Mouse (Mus musculus) thymus, postnatal 25 days (tissue): ENCODE results near the gene Ubac1.

ENCODE experiments used
- DNase-seq: peaks from one replicate; pipeline ENCODE4 v3.0.0; 2022

Gene Ubac1

DNA sequence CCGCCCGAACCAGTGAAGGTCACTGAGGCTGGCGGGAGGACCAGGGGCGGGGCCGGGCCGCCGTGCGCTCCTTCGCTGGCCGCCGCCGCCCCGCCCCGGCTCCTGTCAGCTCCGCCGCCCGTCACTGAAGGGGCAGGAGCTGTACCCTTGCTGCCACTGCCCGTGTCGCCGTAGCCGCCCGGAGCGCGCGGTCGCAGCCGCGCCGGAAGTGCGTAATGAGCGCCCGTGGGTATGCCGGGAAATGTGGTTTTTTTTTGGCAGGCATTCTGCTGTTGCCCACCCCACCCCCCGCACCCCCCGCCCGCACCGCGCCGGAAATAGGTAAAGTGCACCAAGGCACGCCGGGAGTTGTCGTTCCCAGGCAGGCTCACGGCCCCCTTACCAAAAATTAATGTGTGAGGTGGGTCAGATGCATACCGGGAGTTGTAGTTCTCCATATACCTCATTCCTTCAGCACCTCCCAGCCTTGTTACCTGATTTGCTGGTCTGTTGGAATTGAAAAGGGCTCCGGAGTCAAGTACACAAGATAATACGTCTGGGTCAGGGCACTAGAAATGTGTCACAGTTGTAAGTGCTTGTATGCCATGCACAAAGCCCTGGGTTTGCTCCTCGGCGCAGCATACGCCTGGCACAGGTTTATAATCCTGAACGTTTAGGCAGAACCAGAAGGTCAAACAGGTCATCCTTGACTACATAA is at the start of gene Ubac1:
Gene Ubac1 (minus strand): TSS at position 187 of the 697 bp plus-strand sequence.
- DNase-seq: peak; percentile 89

DNA sequence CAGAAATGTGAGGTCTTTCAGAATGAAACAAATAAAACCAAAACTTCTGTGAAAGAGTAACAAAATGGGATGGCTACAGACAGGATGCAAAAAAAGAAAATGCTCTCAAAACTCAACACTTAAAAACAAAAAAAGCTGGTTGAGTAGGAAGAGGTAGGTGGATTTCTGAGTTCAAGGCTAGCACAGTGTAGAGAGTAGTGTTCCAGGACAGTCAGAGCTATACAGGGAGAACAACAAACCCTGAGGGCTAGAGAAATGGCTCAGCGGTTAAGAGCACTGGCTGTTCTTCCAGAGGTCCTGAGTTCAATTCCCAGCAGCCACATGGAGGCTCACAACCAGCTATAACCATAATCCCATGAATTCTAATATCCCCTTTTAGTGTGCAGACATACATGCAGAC is 47.0 kb upstream of the Ubac1 start:
- DNase-seq: no peak

DNA sequence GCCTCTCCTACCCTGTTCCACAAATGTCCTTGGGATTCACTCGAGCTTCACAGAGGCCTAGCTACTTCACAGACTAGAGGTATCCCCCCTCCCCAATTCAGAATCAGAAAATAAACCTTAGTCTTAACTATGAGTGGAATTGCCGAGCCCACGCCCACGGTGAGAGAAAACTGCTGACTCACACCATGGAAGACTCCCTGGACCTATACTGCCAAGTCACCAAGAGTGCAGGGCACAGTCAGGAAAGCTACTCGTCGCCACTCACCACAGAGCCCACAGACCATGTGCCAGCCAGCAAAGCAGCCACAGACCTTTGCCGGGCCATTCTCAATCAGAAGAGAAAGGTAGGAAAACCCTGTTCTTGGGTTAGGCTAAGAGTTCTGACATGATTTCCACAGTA is 46.6 kb upstream of the Ubac1 start:
- DNase-seq: no peak

DNA sequence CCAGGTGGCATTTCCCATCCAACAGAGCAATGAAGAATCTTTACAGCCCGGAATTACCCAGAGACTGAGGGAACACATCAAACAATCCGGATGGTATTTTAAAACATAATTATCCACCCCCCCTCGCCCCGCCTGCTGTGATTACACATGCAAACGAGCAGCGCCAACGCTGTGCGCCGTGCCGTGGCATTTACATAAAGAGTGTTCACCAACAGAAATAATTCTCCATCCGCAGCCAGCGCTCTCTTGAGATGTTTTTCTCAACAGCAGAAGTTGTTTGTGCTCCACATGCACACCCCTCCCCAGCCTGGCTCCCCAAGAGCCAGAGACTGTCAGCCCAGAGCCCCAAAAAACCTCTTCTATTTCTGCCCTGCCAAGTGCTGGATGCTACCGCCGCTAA is 45.0 kb upstream of the Ubac1 start:
- DNase-seq: no peak

DNA sequence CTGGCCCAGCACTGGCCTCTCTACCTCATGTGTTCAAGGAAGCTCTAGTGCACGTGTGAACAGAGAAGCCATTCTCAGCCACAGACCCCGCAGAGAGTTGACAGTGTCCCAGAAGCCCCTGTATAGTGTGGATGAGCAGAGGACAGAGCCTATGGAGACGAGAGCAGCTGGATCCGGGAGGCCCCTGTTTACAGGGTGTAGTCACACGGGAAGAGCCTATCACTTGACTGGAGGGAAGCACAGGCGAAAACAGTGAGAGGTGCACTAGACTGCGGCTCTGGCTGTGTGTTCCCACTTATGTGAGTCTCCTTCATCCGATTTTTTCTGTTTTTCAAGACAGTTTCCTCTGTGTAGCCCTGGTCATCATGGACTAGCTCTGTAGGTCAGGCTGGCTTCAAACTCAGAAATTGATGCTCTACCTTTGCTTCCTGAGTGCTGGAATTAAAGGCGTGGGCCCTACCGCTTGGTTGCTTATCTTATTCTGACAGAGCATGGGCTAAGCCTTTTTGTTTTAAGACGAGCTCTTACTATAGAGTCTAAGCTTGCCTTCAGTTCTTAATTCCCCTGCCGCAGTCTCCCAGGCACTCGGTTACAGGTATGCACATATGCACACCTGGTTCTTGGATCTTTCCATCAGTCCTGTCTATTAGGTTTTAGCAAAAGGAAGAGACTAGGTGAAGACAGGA is 41.3 kb upstream of the Ubac1 start:
- no peak for DNase-seq

DNA sequence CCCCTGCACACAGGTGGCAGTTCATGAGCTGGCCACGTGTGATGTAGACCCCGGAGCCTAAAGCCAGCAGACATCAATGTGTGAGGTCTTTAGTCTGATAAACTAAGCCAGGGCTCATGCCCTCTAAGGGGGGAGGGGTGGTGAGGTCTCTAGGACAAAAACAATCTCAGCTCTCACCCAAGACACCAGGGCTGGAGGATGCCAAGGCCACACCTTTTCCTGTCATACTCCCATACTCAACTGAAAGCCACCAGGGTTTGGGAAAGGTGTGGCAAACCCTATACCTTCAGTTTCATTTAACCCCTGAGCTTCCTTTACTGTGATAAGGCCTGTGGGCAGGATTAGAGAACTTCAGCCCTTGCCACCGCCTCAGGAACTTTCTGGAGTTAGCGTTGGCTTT is 40.7 kb upstream of the Ubac1 start:
- no peak for DNase-seq

DNA sequence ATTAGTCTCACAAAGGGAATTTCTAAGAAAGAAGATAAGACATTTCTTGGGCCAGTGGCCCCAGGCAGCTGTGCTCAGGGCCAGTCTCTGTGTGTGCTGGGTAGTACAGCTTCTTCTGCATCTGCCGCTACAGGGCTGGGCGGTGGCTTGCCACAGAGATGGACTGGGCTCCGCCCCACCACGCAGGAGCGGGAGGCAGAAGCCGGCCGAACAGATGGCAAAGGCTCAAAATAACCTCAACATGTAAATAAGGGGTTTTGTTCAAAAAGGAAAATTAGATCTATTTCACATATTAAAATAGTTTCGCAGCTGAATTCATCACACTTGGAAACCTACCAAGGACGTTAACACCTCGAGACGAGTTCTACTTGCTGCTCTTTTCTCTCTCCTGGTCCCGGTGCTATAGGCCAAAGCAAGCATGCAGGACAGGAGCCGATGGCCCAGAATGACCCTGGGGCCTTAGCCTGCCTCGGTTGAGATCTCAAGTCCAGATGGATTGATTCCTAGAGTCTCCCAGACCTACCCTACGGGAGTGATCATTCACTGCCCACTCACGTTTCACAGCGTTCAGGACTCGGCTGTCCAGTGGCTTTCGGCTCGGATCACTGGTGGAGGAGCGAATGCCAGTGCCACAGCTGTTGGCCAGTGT is 39.6 kb upstream of the Ubac1 start:
- DNase-seq: no peak

DNA sequence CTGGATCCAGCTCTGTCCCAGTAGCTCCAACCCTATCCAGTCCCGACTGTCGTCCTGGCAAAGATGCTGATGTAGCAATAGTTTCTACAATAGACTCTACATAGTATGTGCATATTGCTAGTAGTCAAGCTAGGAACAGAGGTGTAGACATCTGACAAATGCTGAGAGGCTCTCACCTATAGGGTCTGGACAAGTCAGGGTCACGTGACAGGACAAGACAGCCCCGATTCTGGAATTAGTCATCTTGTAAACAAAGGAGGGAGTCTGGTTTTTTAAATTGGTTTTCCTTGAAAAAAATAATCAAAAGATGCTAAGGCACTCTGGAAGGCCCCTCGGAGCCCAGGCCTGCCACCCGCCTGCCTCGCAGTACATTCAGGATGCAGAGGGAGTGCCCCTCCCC is 35.5 kb upstream of the Ubac1 start:
- no peak for DNase-seq

DNA sequence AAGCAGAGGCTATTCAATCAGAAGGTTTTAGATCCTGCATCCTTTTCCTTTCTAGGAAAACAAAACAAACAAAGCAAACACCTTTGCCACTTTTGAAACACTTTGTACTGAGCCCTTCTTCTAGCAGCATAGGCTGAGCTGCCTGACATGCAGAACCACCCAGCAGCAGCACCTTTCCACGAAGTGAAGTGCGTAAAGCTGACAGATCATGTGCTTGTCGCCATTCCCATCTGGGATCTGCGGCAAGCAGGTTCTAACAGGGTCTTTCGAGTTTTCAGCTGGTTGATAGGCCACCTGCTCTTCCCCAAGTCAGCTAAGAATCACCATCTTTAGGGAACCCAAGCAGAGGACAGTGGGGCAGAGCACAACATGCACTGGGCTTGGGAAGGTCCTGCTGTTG is 34.7 kb upstream of the Ubac1 start:
- no peak for DNase-seq

DNA sequence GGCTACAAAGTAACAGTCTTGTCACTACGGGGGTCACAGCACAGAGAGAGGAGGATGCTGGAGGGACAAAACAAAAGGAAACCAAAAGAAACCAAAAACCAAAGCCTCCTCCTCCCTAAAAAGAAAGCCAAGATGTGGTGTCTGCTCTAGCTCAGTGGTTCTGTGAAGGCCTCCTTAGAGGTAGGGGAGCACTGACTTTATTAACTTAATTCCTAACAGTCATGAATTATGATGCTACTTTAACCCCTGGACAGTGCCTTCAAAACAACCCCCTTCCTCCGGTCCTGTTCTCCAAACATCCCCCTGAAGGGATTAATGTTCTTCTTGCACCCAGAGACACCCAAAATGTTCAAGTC is 34.2 kb upstream of the Ubac1 start:
- DNase-seq: no peak

DNA sequence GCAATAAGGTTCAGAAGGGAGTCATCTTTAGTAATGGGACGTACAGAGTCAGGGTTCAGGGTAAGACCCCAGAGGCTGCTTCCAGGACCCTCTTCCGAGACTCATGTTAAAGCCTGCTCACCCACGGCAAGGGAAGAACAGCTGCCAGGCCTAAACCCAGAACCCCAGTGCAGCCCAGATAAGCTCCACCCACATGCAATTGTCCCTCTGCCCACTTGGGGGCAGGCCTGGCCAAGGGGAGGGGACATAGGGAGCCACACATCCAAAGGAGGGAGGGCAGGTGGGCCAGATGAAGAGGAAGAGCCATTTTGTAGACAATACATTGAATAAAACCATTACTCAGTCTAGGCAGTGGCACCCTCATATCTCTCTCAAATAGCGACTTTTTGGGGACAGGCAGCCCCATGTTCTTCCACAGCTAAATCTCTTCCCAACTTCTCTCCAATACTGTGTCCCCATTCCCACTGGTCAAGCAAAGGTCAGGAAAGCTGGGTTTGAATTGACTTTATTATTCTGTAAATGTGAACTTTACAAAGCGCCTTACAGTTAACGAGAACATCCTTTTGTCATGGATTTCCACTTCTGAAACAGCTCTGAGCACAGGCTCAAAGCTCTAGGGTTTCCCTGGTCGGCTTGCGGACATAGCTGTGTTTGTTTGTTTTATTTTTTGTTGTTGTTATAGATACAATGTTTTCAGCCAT is 33.6 kb upstream of the Ubac1 start:
- peak; percentile 45 for DNase-seq

DNA sequence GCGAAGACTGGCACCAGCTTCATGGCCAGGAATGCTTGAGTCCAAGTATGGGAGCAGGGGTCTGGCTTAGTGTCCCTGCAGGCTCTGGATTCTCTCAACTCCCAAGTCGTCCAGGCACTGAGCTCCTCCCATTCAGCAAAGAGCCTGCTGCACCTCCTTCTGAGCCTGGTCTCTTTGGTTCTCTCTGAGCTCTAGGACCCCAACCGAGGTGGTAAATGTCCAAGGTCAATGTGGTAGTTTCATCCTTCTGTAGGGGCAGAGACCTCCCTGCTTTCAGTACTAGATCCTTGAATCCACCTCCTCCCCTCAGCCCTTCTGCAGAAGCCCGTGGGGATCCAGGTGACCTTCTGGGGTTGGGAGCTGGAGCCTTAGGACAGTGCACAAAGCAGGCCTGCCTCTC is 31.3 kb upstream of the Ubac1 start:
- DNase-seq: no peak

DNA sequence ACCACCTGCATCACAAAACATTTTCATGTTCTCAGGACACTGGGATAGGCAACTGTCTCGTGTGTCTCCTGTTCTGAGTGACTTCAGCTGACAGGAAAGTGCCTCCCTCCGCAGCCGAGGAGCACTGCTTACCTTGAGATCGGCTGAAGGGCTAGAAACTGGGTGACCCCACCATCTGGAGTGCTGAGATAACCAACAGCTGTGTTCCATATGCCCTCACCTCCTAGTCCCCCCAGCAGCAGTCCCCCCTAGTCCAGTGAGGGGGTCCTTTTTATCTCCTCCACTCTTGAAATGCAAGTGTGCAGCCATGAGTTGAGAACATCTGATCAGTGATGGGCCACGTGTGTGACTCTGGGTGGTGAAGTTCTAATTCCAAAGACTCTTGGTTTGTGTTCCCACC is 27.3 kb upstream of the Ubac1 start:
- no peak for DNase-seq

DNA sequence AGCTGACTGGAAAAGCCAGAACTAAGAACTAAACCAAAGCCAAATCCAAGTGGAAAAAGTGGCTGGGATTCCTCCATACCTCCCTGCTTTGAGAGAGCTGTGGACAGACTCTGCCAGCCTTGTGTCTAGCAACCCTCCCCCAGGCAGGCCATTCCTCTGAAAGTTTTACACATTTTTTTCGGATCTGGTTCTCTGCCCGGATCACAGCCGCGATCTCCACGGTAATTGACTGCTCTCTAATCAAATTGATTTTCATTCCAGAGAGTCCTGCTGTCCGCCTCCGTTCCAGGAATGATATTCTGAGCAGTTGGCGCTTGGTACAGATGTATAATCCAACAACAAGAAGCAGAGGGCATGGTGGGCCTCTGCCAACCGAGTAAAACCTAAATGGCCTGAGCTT is 22.7 kb upstream of the Ubac1 start:
- DNase-seq: no peak

DNA sequence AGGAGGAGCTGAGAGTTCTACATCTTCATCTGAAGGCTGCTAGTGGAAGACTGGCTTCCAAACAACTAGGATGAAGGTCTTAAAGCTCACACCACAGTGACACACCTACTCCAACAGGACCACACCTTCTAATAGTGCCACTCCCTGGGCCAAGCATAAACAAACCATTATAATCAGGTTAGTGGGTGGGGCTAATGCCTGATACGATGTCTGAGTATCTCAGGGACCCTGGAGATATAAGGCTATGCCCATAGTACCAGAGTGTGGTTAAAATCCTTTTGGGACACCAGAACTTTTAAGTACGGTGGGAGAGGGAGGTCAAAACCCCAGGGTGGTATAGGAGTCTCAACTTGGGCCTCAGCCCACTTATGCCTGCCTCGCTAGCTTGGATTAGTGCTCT is 21.1 kb upstream of the Ubac1 start:
- no peak for DNase-seq

DNA sequence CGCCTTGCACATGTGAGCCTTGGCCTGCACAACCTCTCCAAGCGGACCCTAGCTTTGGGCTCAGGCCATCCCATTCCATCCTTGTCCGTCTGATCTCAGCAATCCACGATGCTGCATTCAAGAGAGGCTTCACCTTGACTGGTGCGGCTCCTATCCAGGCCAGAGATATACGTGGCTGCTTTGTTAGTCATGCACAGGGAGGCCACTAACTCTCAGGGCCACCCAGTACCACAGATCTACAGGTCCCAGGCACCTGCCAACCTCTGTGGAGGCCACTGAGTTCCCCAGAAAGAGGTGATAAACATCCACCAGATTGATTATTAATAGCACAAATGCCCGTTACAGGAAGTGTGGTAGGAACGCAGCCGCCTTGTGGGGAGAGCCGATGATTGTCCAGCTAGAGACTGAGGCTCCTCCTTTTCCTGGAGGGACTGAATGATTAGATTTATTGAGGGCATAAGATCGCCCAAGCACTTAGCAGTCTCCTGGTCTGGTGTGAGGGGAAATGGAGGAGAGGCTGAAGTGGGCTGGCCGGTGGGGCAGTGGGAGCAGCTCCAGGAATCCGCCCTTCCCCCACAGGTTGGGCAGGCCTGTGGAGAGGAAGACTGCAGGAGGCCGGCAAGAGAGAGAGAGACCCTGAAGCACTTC is 19.7 kb upstream of the Ubac1 start:
- no peak for DNase-seq

DNA sequence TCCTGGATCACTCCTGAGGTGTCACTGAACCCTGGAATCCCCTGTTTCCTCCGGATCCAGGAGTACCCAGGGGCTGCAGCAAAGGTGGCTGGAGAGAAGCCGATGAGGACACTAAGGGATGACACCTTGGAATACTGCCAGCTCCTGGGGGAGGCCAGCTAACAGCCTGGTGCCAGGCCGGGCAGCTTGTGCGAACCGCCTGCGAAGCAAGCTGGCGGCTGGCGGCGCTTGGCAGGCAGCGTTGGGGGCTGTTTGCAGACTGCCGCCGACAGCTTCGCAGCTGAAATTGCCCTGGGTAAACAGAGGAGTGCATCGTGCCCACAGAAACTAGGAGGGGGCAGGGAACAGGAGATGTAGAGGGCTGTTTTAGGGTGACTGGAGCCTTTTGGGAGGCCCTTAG is 18.4 kb upstream of the Ubac1 start:
- DNase-seq: no peak

DNA sequence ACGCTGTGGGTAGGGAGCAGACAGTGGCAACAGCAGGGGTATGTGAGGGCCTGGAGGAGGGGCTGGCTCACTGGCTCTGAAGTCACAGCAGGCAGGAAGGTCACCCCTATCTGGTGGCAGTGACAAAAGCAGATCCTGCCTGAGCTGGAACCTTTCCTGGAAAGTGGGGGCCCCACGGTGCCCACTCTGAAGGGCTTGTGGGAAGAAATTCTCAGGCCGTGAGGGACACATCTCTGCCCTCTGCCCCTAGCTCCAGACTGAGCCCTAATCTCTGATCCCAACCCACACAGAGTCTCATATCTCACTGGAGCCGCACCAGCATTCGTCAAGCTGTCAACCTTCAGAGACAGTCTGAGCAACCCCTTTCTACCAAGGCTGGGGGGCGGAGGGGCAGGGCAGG is 15.8 kb upstream of the Ubac1 start:
- no peak for DNase-seq

DNA sequence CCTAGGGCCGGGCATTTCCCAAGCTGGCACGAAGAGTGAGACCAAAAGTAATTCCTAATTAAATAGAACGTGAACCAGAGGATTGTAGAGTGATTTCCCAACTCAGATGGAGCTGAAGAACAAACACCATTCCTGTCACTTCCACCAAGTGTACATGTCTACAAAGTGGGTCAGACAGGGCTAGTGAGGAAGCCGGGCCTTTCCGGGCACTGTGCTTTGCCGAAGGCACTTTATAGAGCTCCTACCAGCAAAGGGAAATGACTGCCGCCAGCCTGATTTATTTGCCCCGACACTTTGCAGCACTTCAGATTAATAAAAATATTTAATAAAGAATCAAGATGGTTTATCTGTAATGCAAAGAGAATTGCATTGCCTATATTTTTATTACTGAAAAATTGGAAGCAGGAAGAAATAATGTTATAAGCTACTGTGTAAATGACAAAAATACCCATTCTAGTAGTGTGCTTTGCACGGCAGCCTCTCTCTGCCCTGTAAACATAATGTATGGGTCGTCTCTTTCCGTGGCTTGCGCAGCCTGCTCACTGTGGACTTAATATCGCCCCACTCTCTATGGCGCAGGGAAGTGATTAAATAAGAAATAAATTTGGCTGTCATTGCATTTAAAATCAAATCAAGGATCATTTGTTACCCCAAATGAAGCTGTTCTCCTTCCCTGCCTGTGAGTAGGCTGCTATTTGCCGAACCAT is 12.9 kb upstream of the Ubac1 start:
- DNase-seq: no peak

DNA sequence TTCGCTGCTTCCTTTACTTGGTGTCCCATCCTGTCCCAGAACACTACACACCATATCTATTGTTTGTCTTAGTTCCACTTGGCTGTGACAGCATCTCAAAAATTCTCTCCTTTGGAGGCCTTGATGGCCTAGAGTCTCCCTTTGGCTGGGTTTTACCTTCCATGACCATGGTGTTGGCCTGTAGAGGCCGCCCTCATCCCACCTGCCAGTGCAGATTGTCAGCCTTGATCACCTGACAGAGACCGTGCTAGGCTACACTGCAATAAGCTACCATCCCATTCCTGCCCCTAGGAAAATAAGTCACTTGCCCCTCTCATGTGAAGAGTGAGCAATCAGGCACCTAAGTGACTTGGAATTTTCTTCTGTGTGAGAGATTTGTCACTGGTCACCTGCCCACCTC is 8.7 kb upstream of the Ubac1 start:
- DNase-seq: no peak

DNA sequence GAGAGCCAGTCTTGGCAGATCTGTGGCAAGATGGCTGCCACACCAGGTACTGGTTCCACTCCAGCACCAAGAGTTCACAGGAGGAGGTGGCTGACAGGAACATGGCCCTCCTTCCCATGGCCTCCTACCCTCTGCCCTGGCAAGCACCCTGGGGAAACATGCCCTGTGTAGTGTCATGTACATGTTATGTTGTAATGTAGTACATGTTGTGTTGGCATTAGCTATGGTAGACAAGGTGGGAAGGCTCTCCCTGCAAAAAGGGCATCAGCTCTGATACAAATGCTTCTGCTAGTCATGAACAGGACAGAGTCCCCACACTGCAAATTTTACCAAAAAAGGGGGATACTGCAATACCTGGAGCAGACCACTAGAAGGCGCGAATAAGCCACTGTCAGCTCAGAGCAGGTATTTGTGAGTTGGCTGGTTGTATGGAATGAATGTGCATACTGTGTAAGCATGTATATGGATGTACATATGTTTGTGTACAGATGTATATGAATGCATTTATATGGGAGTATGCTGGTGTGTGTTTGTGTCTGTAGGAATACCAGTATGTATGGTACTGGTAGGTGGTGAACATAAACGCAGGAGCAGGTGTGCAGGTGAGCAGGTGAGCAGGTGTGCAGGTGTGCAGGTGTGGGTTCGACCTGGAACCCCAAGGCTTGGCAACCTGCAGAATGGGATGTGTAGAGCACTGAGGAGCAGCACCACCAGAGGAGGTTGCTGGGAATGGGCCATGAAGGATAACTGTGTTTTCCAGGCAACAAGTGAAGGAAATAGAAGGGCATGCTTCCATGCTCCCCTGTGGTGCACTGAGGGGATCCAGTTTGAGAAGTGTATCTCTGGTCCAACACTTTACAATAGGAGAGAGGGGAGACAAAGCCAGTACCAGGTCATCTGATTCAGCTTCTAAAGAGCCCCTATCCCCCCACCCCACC is 2.9 kb upstream of the Ubac1 start:
- peak; percentile 54 for DNase-seq

DNA sequence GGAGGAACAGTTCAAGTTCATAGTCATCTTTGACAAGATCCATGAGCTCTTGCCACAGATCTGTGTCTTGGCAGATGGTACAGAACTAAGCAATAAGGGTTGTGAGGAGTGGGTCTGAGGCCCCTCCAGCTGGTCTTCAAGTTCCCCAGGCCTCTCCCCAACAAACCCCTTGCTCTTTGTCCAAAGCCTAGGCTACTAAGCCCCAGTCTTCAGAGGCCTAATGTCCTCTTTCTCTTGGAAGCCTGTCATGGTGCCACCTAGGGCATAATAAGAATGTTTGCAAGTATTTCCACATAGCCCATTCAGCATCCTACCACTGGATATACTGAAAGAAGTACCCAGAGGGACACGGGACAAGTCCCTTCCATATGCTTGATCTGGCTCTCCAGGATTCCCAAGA is 1.1 kb upstream of the Ubac1 start:
- DNase-seq: no peak
